Mouse (Mus musculus) intestine, embryonic 14.5 days (tissue): ENCODE measurements around the gene Elavl4. TPM values are rescaled to one million over a fixed set of nuclear protein-coding genes. Genes with fewer than 3 reads are reported as not detected.

Experiments used
- ATAC-seq: fragments of 200-750 bp; cut with Nextera tagmentation; replicated peaks from 2 replicates; pipeline ENCODE4 v1.8.0; 2017; ENCODE audit warnings: low read depth, moderate number of reproducible peaks, moderate TSS enrichment, moderate library complexity; ENCODE audit not compliant: low FRiP score, low TSS enrichment
- DNase-seq: peaks from one replicate; pipeline ENCODE4 v3.0.0-alpha.2; 2018; ENCODE audit warnings: low spot score
- H3K27ac ChIP-seq: fragments of 300-500 bp; sonication (generic); 2 replicates; pipeline ENCODE4 v1.5.1; 2014; ENCODE audit warnings: low read depth, mild to moderate bottlenecking, control low read depth
- H3K27me3 ChIP-seq: fragments of 300-500 bp; sonication (generic); replicated peaks from 2 replicates; pipeline ENCODE4 v1.6.1; 2014; ENCODE audit warnings: low read length, control low read depth; ENCODE audit not compliant: control insufficient read depth, insufficient read depth
- H3K36me3 ChIP-seq: fragments of 300-500 bp; sonication (generic); 2 replicates; pipeline ENCODE4 v1.6.1; 2014; ENCODE audit warnings: low read length, control low read depth; ENCODE audit not compliant: control insufficient read depth, insufficient read depth
- H3K4me1 ChIP-seq: fragments of 300-500 bp; sonication (generic); replicated peaks from 2 replicates; pipeline ENCODE4 v1.6.1; 2014; ENCODE audit warnings: low read length, control low read depth, mixed read lengths; ENCODE audit not compliant: control insufficient read depth, insufficient read depth
- H3K4me2 ChIP-seq: fragments of 300-500 bp; sonication (generic); 2 replicates; pipeline ENCODE4 v1.6.1; 2014; ENCODE audit warnings: low read length
- H3K4me3 ChIP-seq: fragments of 300-500 bp; sonication (generic); 2 replicates; pipeline ENCODE4 v1.5.1; 2014; ENCODE audit warnings: low read depth, low read length, control low read depth, mixed read lengths
- H3K9ac ChIP-seq: fragments of 300-500 bp; sonication (generic); 2 replicates; pipeline ENCODE4 v1.6.1; 2014; ENCODE audit warnings: mild to moderate bottlenecking, low read length
- H3K9me3 ChIP-seq: fragments of 300-500 bp; sonication (generic); 2 replicates; pipeline ENCODE4 v1.6.1; 2016; ENCODE audit warnings: low read length, control low read depth; ENCODE audit not compliant: control insufficient read depth
- WGBS: fragments of 180-500 bp; shearing (Covaris S2); extraction: QIAGEN DNeasy Blood & Tissue Kit; methylation state at CpG from one replicate; pipeline ENCODE4 v1.1.7; 2014; 5-methylcytosine and 5-hydroxymethylcytosine counted together
- polyA plus RNA-seq: library from polyadenylated mRNA; unstranded; fragments of >200 nt; fragmentation: Nextera tagmentation; extraction: Ambion mirVana; gene quantifications from 2 replicates; pipeline ENCODE4 v1.2.1, GENCODE M21; 2014

Elavl4 gene
- 66.1 and 80.5 TPM in 2 replicates for polyA plus RNA-seq

DNA sequence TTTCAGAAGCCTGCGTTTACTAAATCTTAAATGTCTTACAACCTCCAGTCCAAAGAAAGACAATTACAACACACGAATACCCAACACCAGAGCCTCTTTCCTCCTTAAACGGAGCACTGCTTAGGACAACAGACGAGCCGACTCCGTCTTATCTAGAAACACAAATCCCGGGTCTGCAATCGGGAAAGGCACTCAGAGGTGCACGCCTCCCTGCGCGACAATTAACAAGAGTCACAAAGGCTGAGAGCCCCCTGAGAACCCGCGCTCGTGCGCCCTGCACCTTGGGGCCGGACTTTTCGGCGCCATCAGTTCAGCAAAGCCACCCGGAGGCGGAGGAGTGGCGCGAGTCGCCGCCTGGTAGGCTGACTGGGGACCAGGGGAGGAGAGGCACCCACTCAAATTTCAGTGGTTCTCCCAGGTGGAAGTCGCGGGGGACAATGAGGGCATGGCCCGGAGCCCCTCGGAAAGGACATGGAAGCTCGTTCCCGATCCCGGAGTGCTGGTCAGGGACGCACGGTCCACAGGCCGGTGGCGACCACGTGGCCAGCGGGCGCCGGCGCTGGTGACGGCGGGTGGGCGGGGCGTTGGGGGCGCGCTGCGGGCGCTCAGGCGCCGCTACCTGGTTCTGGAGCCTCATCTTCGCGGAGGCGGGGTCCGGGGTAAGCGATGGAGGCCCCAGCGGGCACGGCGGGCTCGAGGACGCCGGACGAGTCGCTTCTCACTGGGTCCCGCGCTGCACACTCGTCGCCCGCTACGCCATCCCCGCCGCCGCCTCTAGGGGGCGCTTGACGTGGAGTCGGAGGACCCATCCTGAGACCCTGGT lies at the start of gene Elavl4:
TSS of gene Elavl4 (minus strand) at position 732 of the 823 bp plus-strand sequence.
- under 1% methylated on average over 72 of the region's 75 CpGs for WGBS
- H3K4me2 ChIP-seq = peak within 1 kb of the TSS; percentile 77
- ATAC-seq (peak; percentile 97), DNase-seq (peak; percentile 96)
- peak within 1 kb of the TSS; percentile 67 for H3K4me3 ChIP-seq
- peaks cover 4% of the 10 kb centered on the region; the same call in 1 of the 2 replicates for H3K4me1 ChIP-seq
- H3K27ac ChIP-seq = peak within 1 kb of the TSS; percentile 78
- no peaks in the 10 kb centered on the region for H3K27me3 ChIP-seq
- peak within 1 kb of the TSS; percentile 74 for H3K9ac ChIP-seq
- H3K9me3 ChIP-seq = no peaks in the 10 kb centered on the region
- H3K36me3 ChIP-seq = no peaks in the 10 kb centered on the region

DNA sequence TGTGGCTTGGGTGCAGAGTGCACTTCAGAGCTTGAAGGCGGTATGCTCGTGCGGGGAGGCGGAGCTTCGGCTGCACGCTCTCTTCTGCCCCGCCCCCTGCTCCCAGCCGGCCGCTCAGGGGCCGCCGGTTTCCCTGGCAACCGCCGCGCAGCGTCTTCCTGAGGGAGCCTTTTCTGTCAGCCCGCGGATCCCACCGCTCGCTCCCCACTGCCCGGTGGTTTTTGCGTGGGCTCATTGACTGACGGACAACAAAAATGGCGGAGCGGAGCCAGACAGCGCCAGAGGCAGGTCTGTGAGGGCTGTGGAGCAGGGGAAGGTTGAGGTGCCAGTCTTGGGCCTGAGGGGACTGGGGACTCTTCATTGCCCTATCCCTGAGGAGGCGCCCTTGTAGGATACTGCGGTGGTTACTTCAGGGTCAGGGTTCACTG lies 45.9 kb upstream of the Elavl4 start, which contains the start of gene Agbl4:
TSS of gene Agbl4 (plus strand) at position 44 of the 428 bp plus-strand sequence.
- no peaks in the 10 kb centered on the region for H3K9me3 ChIP-seq
- ATAC-seq = peak; percentile 98
- peak within 1 kb of the TSS; percentile 56 for H3K4me2 ChIP-seq
- H3K9ac ChIP-seq = peak within 1 kb of the TSS; percentile 21; the same call in 1 of the 2 replicates
- H3K27me3 ChIP-seq = no peaks in the 10 kb centered on the region
- under 1% methylated on average over 27 of the region's 27 CpGs for WGBS
- peak; percentile 82 for DNase-seq
- H3K4me3 ChIP-seq = peak within 1 kb of the TSS; percentile 40
- H3K27ac ChIP-seq = no peak within 1 kb of the TSS
- H3K4me1 ChIP-seq = no peaks in the 10 kb centered on the region
- H3K36me3 ChIP-seq = no peaks in the 10 kb centered on the region

DNA sequence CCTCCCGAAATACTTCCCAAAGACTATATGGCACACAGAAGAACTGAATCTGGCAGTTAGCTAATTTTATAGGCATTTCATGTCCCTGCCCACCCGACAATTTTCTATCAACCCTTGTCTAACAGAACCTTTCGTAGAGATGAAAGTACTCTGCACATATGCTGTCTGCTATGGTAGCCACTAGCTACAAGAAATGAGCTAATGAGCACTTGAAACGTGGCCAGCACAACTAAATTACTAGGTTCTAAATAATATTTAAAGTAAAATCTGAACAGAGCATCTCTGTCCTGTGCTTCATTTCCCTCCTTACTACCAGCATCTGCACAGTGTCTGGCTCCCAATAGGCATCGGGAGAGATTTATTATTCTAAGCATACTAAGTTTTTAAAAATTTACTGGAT lies 44.5 kb upstream of the Elavl4 start:
- ATAC-seq = no peak
- DNase-seq = no peak
- H3K36me3 ChIP-seq = no peaks in the 10 kb centered on the region
- no peak overlapping the region for H3K4me3 ChIP-seq
- no peak overlapping the region for H3K4me2 ChIP-seq
- 83% methylated on average over 5 of the region's 5 CpGs for WGBS
- no peak overlapping the region for H3K27ac ChIP-seq
- H3K27me3 ChIP-seq = no peaks in the 10 kb centered on the region
- no peaks in the 10 kb centered on the region for H3K9me3 ChIP-seq
- H3K4me1 ChIP-seq = no peaks in the 10 kb centered on the region
- no peak overlapping the region for H3K9ac ChIP-seq

- DNase-seq = no peak
- 75% methylated on average over 2 of the region's 2 CpGs for WGBS
- H3K9ac ChIP-seq = no peak overlapping the region
- no peaks in the 10 kb centered on the region for H3K9me3 ChIP-seq
- no peak overlapping the region for H3K27ac ChIP-seq
- no peaks in the 10 kb centered on the region for H3K4me1 ChIP-seq
- no peaks in the 10 kb centered on the region for H3K36me3 ChIP-seq
- no peak overlapping the region for H3K4me3 ChIP-seq
- no peaks in the 10 kb centered on the region for H3K27me3 ChIP-seq
- no peak for ATAC-seq
- no peak overlapping the region for H3K4me2 ChIP-seq
Measured at GRCm38 (mm10) chr4:110360568-110360967, 8.9 kb upstream of the Elavl4 start.

DNA sequence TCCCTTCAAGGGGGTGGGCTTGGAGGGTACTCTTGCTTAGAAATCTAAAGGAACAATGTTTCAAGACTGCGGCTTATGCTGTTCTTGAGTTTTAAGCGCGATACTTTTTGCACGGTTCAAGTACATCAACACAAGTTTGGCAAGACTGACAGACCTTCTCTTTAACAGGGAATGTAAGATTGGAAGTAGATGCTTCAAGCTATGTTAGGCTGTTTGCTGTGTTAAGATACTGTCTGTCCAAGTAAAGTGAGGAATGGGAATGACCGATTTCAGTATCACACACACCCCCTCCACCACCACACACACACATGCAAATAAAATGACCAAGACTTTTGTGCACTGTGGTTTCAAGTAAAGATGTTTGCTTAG lies 276 bp upstream of the Elavl4 start:
- H3K9ac ChIP-seq = peak overlapping the region; percentile 74; the same call in 1 of the 2 replicates
- WGBS = 6% methylated on average over 5 of the region's 5 CpGs

DNA sequence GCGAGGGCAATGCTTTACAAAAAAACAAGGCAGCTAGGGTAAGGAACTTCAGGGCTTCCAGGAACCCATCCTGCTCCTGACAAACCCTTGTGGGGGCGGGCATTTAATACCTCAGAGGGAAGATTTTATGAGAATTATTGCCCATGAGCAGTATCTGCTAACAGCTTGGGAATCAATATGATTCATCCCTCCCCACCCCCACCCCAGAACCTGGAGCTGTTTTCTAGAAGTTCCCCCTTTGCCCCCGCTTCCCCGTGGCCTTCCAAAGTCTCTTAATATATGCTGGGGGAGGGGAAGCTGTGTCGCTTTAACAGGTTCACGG lies 892 bp downstream of the Elavl4 start:
- H3K4me1 ChIP-seq = peaks cover 4% of the 10 kb centered on the region; the same call in 1 of the 2 replicates
- 9% methylated on average over 6 of the region's 6 CpGs for WGBS
- H3K27me3 ChIP-seq = no peaks in the 10 kb centered on the region
- no peaks in the 10 kb centered on the region for H3K9me3 ChIP-seq
- no peaks in the 10 kb centered on the region for H3K36me3 ChIP-seq
- DNase-seq (no peak), ATAC-seq (peak; percentile 1; the same call in 1 of the 2 replicates)
- H3K4me2 ChIP-seq = peak overlapping the region; percentile 77
- H3K27ac ChIP-seq = peak overlapping the region; percentile 78; the same call in 1 of the 2 replicates
- H3K4me3 ChIP-seq = peak overlapping the region; percentile 67
- H3K9ac ChIP-seq = peak overlapping the region; percentile 74

More for the DNA sequence above, 276 bp upstream of the Elavl4 start:
- ATAC-seq = no peak; the same call in 1 of the 2 replicates
- Histone ChIP-seq H3K4me2 (peak overlapping the region; percentile 77), H3K4me1 (peaks cover 4% of the 10 kb centered on the region; the same call in 1 of the 2 replicates), H3K9me3 (no peaks in the 10 kb centered on the region), H3K4me3 (peak overlapping the region; percentile 67), H3K27me3 (no peaks in the 10 kb centered on the region), H3K36me3 (no peaks in the 10 kb centered on the region), H3K27ac (no peak overlapping the region)
- no peak for DNase-seq

- Histone ChIP-seq H3K4me3 (no peak overlapping the region), H3K9me3 (no peaks in the 10 kb centered on the region), H3K4me2 (no peak overlapping the region), H3K9ac (no peak overlapping the region), H3K36me3 (no peaks in the 10 kb centered on the region), H3K27me3 (no peaks in the 10 kb centered on the region), H3K27ac (no peak overlapping the region), H3K4me1 (no peaks in the 10 kb centered on the region)
- DNase-seq (no peak), ATAC-seq (no peak)
- 46% methylated on average over 3 of the region's 3 CpGs for WGBS
Measured at GRCm38 (mm10) chr4:110323912-110324311, 27.8 kb downstream of the Elavl4 start.

- H3K27me3 ChIP-seq = no peaks in the 10 kb centered on the region
- no peaks in the 10 kb centered on the region for H3K9me3 ChIP-seq
- H3K4me1 ChIP-seq = no peaks in the 10 kb centered on the region
- ATAC-seq (no peak), DNase-seq (no peak)
- WGBS = 35% methylated on average over 1 of the region's 1 CpGs
- no peak overlapping the region for H3K4me3 ChIP-seq
- no peak overlapping the region for H3K9ac ChIP-seq
- H3K27ac ChIP-seq = no peak overlapping the region
- H3K4me2 ChIP-seq = no peak overlapping the region
- no peaks in the 10 kb centered on the region for H3K36me3 ChIP-seq
Measured at GRCm38 (mm10) chr4:110312126-110312525, 39.6 kb downstream of the Elavl4 start.
